Comparison of ENCODE assay signal across 10 mouse cellular contexts in the genomic region with DNA sequence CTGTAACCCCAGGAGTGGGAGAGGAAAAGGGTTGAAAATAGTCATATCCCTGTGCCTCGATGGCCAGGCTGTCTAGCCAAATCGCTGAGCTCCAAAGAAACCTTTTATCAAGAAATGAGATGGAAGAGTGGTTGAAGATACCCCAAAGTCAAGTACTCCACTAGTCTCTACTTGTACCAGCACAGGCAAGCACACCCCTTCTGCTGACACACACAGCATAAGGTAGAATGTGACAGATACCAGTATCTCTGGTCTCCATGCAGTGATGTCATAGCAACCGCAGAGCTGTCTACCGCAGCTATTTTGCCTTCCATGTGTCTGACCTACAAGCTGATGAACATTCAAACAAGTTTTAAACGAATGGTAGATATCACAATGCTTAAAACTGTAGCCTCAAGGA. TPM values are rescaled to one million over a fixed set of nuclear protein-coding genes. Genes with fewer than 3 reads are reported as not detected.
A peak's percentile ranks its signal among the peaks of the same experiment; 100 is the strongest.
DNase-seq lines count a peak whose midpoint lies in the region; ATAC-seq and TF ChIP-seq lines count a peak whose summit lies in the region.
"Had no signal": no experiment of that assay in that cellular context is flagged by ENCODE, and none has a peak within 500 bp of the region (broad histone marks: within the 10 kb centered on the region; RNA-seq: fewer than 3 reads in every experiment).

No protein-coding gene starts in this region.

- no peaks in the 10 kb centered on the region for H3K9me3 ChIP-seq in lung, embryonic 15.5 days
- no peaks in the 10 kb centered on the region for H3K9me3 ChIP-seq in embryonic facial prominence, embryonic 13.5 days
- no peaks in the 10 kb centered on the region for H3K9me3 ChIP-seq in intestine, embryonic 14.5 days (ENCODE audit: control insufficient read depth, low read length)

- no peak overlapping the region for H3ac ChIP-seq in myocyte (ENCODE audit: control insufficient read depth, insufficient read length)

- 79% methylated on average over 5 of the region's 5 CpGs for WGBS in lung, embryonic 15.5 days
- 87% methylated on average over 5 of the region's 5 CpGs for WGBS in embryonic facial prominence, embryonic 13.5 days
- WGBS in intestine, embryonic 14.5 days = 84% methylated on average over 5 of the region's 5 CpGs

- no peak for DNase-seq in lung, postnatal 10 days
- no peak for DNase-seq in intestine, embryonic 14.5 days (ENCODE audit: low spot score)
- DNase-seq in cerebellum, adult 11 months = no peak
- DNase-seq in adrenal gland, adult 2 months = no peak
- DNase-seq in layer of hippocampus, adult 9-10 months (ENCODE audit: low spot score) = no peak
- DNase-seq: layer of hippocampus, postnatal 36 days; right cerebral cortex, adult 18-20 months had no signal

- no peak for TF ChIP-seq POLR2A in myocyte (IDR thresholded peaks at IDR 0.05; ENCODE audit: insufficient read length, low read depth)

- no peak overlapping the region for H3K27ac ChIP-seq in lung, embryonic 15.5 days
- no peak overlapping the region for H3K27ac ChIP-seq in embryonic facial prominence, embryonic 13.5 days
- no peak overlapping the region for H3K27ac ChIP-seq in intestine, embryonic 14.5 days (ENCODE audit: low read depth)

- H3K36me3 ChIP-seq in lung, embryonic 15.5 days = peaks cover 49% of the 10 kb centered on the region
- peaks cover 49% of the 10 kb centered on the region for H3K36me3 ChIP-seq in embryonic facial prominence, embryonic 13.5 days
- peaks cover 49% of the 10 kb centered on the region for H3K36me3 ChIP-seq in intestine, embryonic 14.5 days (ENCODE audit: control insufficient read depth, insufficient read depth, low read length)
- peaks cover 39% of the 10 kb centered on the region for H3K36me3 ChIP-seq in myocyte (ENCODE audit: control insufficient read depth, insufficient read depth)

- peak overlapping the region; percentile 97 for H3K9ac ChIP-seq in lung, embryonic 15.5 days
- H3K9ac ChIP-seq in embryonic facial prominence, embryonic 13.5 days = peak overlapping the region; percentile 88; the same call in 1 of the 2 replicates
- H3K9ac ChIP-seq in intestine, embryonic 14.5 days (ENCODE audit: low read length) = 0 out of 2 replicates have a peak overlapping the region, but pooled peaks have one; percentile 85

- peak overlapping the region; percentile 99 for H3K4me3 ChIP-seq in lung, embryonic 15.5 days
- peak overlapping the region; percentile 91 for H3K4me3 ChIP-seq in embryonic facial prominence, embryonic 13.5 days
- peak overlapping the region; percentile 89 for H3K4me3 ChIP-seq in intestine, embryonic 14.5 days (ENCODE audit: low read depth, low read length)
- H3K4me3 ChIP-seq in myocyte = peak overlapping the region; percentile 52

- no peak for ATAC-seq in lung, embryonic 15.5 days (ENCODE audit: borderline replicate concordance, extremely low read depth, low FRiP score, low TSS enrichment)
- no peak for ATAC-seq in embryonic facial prominence, embryonic 13.5 days (ENCODE audit: insufficient number of reproducible peaks, insufficient read depth, low FRiP score, low TSS enrichment, low read depth)
- ATAC-seq in intestine, embryonic 14.5 days (replicated peaks; ENCODE audit: low FRiP score, low TSS enrichment, low read depth) = no peak

- H3K4me2 ChIP-seq in lung, embryonic 15.5 days = peak overlapping the region; percentile 75
- H3K4me2 ChIP-seq in embryonic facial prominence, embryonic 13.5 days = peak overlapping the region; percentile 84
- peak overlapping the region; percentile 69 for H3K4me2 ChIP-seq in intestine, embryonic 14.5 days (ENCODE audit: low read length)
- H3K4me2 ChIP-seq in myocyte (ENCODE audit: low read depth) = peak overlapping the region; percentile 73

- H3K27me3 ChIP-seq in lung, embryonic 15.5 days = no peaks in the 10 kb centered on the region
- H3K27me3 ChIP-seq in embryonic facial prominence, embryonic 13.5 days = no peaks in the 10 kb centered on the region
- H3K27me3 ChIP-seq in intestine, embryonic 14.5 days (replicated peaks; ENCODE audit: control insufficient read depth, insufficient read depth, low read length) = no peaks in the 10 kb centered on the region
- H3K27me3 ChIP-seq in myocyte (ENCODE audit: control insufficient read depth, insufficient read depth, insufficient read length) = no peaks in the 10 kb centered on the region

- H3K79me2 ChIP-seq in myocyte (ENCODE audit: control insufficient read depth, insufficient read depth) = peaks cover 41% of the 10 kb centered on the region

- peaks cover 21% of the 10 kb centered on the region for H3K4me1 ChIP-seq in lung, embryonic 15.5 days
- H3K4me1 ChIP-seq in embryonic facial prominence, embryonic 13.5 days = peaks cover 21% of the 10 kb centered on the region
- H3K4me1 ChIP-seq in intestine, embryonic 14.5 days (replicated peaks; ENCODE audit: control insufficient read depth, insufficient read depth, low read length) = peaks cover 16% of the 10 kb centered on the region; the same call in 1 of the 2 replicates

TF ChIP-seq in myocyte, 11 proteins besides CTCF, POLR2A, EP300 and RAD21:
- no peak for TF ChIP-seq POLR2AphosphoS2 (IDR thresholded peaks at IDR 0.05; ENCODE audit: insufficient read length, low read depth)
- TF ChIP-seq E2F4 (IDR thresholded peaks at IDR 0.05; ENCODE audit: insufficient read depth) = no peak

RNA-seq across cellular contexts. Expression of gene Ccna2, which starts 2.1 kb away (rescaled TPM):
- 215 and 219 TPM in 2 replicates for polyA plus RNA-seq in lung, embryonic 15.5 days (2015; fragmentation: Nextera tagmentation; extraction: Ambion mirVana)
- polyA plus RNA-seq in embryonic facial prominence, embryonic 13.5 days (2015; fragmentation: Nextera tagmentation; extraction: Ambion mirVana) = 171 and 175 TPM in 2 replicates
- 210 and 219 TPM in 2 replicates for polyA plus RNA-seq in intestine, embryonic 14.5 days (2014; fragmentation: Nextera tagmentation; extraction: Ambion mirVana)
- polyA plus RNA-seq in myocyte (2012; fragmentation: generic; extraction: Trizol) = 29.0 TPM
- total RNA-seq in adrenal gland, adult 2 months (2021) = 1 to 10 TPM; 1.5 to 4.1 TPM
- 12.2 and 14.5 TPM in 2 replicates for polyA plus RNA-seq in adrenal gland, adult 2 months (2012; rRNA removed)

RNA-seq across cellular contexts. Expression of gene Exosc9, which starts 17.4 kb away (rescaled TPM):
- polyA plus RNA-seq in lung, embryonic 15.5 days (2015; fragmentation: Nextera tagmentation; extraction: Ambion mirVana) = 61.2 and 66.1 TPM in 2 replicates
- polyA plus RNA-seq in embryonic facial prominence, embryonic 13.5 days (2015; fragmentation: Nextera tagmentation; extraction: Ambion mirVana) = 69.3 and 73.7 TPM in 2 replicates
- 60.7 and 62.1 TPM in 2 replicates for polyA plus RNA-seq in intestine, embryonic 14.5 days (2014; fragmentation: Nextera tagmentation; extraction: Ambion mirVana)
- polyA plus RNA-seq in myocyte (2012; fragmentation: generic; extraction: Trizol) = 12.1 TPM
- 10 to 100 TPM; 32.4 to 32.6 TPM for total RNA-seq in adrenal gland, adult 2 months (2021)
- 3.2 and 4.5 TPM in 2 replicates for polyA plus RNA-seq in adrenal gland, adult 2 months (2012; rRNA removed)

RNA-seq across cellular contexts. Expression of gene Bbs7, which starts 43.4 kb away (rescaled TPM):
- 17.5 and 17.6 TPM in 2 replicates for polyA plus RNA-seq in lung, embryonic 15.5 days (2015; fragmentation: Nextera tagmentation; extraction: Ambion mirVana)
- 20.3 and 20.5 TPM in 2 replicates for polyA plus RNA-seq in embryonic facial prominence, embryonic 13.5 days (2015; fragmentation: Nextera tagmentation; extraction: Ambion mirVana)
- 10.4 and 13.5 TPM in 2 replicates for polyA plus RNA-seq in intestine, embryonic 14.5 days (2014; fragmentation: Nextera tagmentation; extraction: Ambion mirVana)
- 2.8 TPM for polyA plus RNA-seq in myocyte (2012; fragmentation: generic; extraction: Trizol)
- 10 to 100 TPM in 1 of 2 experiments, 1 to 10 TPM in 1; 9.8 to 14.0 TPM for total RNA-seq in adrenal gland, adult 2 months (2021)
- 0.95 and 1.1 TPM in 2 replicates for polyA plus RNA-seq in adrenal gland, adult 2 months (2012; rRNA removed)

RNA-seq across cellular contexts. Expression of gene Gm11549, which starts 48.2 kb away (rescaled TPM):
- polyA plus RNA-seq in lung, embryonic 15.5 days (2015; fragmentation: Nextera tagmentation; extraction: Ambion mirVana) = 0.10 and 0.17 TPM in 2 replicates
- polyA plus RNA-seq in embryonic facial prominence, embryonic 13.5 days (2015; fragmentation: Nextera tagmentation; extraction: Ambion mirVana) = 0.07 and 0.18 TPM in 2 replicates
- polyA plus RNA-seq in intestine, embryonic 14.5 days (2014; fragmentation: Nextera tagmentation; extraction: Ambion mirVana) = 0.16 and 0.20 TPM in 2 replicates
- polyA plus RNA-seq in myocyte (2012; fragmentation: generic; extraction: Trizol) = not detected
- under 1 TPM in 1 of 2 experiments, not detected in 1; 0.52 TPM for total RNA-seq in adrenal gland, adult 2 months (2021)
- 0.09 and 0.12 TPM in 2 replicates for polyA plus RNA-seq in adrenal gland, adult 2 months (2012; rRNA removed)
